Mouse (Mus musculus): ENCODE measurements around the gene Mup1.
"Not testable (repeated sequence)": the region's sequence is repeated elsewhere in the genome, so short reads cannot be mapped to it uniquely, and the experiment has no call there.

DNA sequence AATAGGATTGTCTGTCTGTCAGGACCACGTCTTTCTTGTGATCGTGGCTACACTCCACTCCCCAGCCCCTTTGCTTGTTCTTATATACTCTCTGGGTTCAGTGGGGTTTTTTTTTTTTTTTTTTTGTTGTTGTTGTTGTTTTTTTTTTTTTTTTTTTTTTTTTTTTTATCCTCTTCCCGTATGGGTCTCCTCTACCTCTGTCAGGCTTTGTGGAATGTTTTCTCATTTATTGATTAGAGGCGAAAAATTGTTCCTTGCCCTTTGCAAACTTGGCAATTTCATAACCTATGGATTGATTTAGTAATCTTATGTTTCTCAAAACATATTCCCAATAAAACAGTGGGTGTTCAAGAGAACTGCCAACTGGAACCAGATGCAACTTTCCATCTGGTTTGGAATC, at the start of gene Mup1:
- not testable (repeated sequence) for TF ChIP-seq CTCF (IDR thresholded peaks at IDR 0.05; ENCODE audit: low read depth, low read length); POLR2A (IDR thresholded peaks at IDR 0.05; ENCODE audit: extremely low read depth, insufficient read depth, low read length)
